Mouse (Mus musculus): ENCODE measurements at regions not wholly inside any gene's neighbourhood (a gene's known extent, or its start where the extent isn't known, plus 50 kb on each side); places are given as distances from the start of the nearest gene placed in this dataset.

- TF ChIP-seq CTCF (IDR thresholded peaks at IDR 0.05; ENCODE audit: extremely low read depth, insufficient read depth, low read length): no peak
- TF ChIP-seq POLR2A (IDR thresholded peaks at IDR 0.05; ENCODE audit: extremely low read depth, insufficient read depth, low read length): no peak
Observed at GRCm38 (mm10) chr5:28630186-28630585, 163.1 kb upstream of the Shh start.
